Mouse (Mus musculus): ENCODE results near the gene Azgp1.
"Not testable (repeated sequence)": the region's sequence is repeated elsewhere in the genome, so short reads cannot be mapped to it uniquely, and the experiment has no call there.

Azgp1 gene

GRCm38 (mm10) chr5:137981300-137981699 is at the start of gene Azgp1:
Gene Azgp1, plus strand, starts transcription at chr5:137981520.
- DNase-seq: no peak

- not testable (repeated sequence) for DNase-seq
Observed at GRCm38 (mm10) chr5:137933934-137934333, 47.4 kb upstream of the Azgp1 start.

DNA sequence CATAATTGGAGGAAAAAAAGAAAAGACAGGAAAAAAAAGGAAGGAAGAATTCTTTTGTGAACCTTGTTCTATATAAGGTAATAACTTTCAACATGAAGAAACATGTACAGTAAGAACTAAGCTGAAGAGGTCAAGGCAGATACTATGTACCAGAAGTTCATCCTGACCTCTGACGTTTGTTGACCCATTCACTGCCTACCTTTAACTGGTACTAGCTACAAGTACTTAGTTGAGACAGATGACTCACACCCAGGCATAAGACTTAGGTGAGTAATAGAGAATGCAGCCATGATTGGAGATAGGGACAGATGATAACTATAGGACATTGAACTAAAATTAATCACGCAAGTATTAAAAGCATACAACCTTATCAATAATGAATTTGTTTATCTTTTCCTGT is 44.8 kb upstream of the Azgp1 start:
- no peak for DNase-seq

DNA sequence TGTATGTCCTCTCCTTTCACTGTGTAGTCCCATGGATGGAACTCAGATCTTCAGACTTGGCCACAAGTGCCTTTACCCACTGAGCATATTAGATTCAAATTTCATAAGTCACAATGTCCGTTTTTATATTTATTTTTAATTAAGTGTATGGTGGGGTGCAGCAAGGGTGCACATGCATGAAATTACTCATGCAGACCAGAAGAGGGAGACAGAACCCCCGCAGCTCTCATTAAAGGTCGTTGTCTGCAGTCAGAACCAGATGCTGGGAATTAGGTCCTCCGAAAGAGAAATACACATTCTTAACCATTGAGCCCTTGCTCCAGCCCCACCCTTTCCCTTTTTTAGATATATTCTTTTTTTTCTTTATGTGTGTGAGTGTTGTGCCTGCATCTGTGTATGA is 44.1 kb upstream of the Azgp1 start:
- no peak for DNase-seq

- no peak for DNase-seq
Observed at GRCm38 (mm10) chr5:137940948-137941347, 40.4 kb upstream of the Azgp1 start.

- no peak for DNase-seq
Observed at GRCm38 (mm10) chr5:137943133-137943532, 38.2 kb upstream of the Azgp1 start.

GRCm38 (mm10) chr5:137947303-137947702 is 34.0 kb upstream of the Azgp1 start:
- no peak for DNase-seq

DNA sequence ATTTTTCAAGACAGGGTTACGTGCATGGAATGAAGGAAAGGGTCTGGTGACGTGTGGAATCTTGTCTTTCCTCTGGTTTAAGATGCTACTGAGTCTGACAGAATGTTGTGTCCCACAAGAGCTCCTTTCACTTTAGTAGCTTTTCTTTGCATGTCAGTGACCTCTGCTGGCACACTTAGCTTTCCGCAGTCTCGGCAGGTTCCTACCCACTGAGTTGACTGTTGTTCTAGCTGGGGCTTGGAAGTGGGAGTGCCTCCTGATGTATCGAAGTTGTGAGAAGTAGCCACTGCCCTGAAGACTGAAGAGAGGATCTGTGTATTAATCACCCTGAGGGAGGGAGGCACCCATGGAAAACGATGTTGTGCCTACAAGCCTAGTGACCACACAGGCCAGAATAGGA is 30.1 kb upstream of the Azgp1 start:
- DNase-seq: peak; percentile 12 to 27

GRCm38 (mm10) chr5:137956404-137956803 is 24.9 kb upstream of the Azgp1 start:
- no peak for DNase-seq

- peak; percentile 5 to 9 for DNase-seq
Observed at GRCm38 (mm10) chr5:137962945-137963344, 18.4 kb upstream of the Azgp1 start, which contains the start of gene Gjc3. Gene Gjc3, minus strand, starts transcription at chr5:137963098.

- peak; percentile 3 to 11 for DNase-seq
Observed at GRCm38 (mm10) chr5:137966492-137966891, 14.8 kb upstream of the Azgp1 start.

GRCm38 (mm10) chr5:137973161-137973560 is 8.2 kb upstream of the Azgp1 start:
- no peak for DNase-seq

GRCm38 (mm10) chr5:137973738-137974137 is 7.6 kb upstream of the Azgp1 start:
- peak; percentile 5 to 13 for DNase-seq

GRCm38 (mm10) chr5:137974724-137975123 is 6.6 kb upstream of the Azgp1 start:
- no peak for DNase-seq

GRCm38 (mm10) chr5:137975434-137975833 is 5.9 kb upstream of the Azgp1 start:
- no peak for DNase-seq

DNA sequence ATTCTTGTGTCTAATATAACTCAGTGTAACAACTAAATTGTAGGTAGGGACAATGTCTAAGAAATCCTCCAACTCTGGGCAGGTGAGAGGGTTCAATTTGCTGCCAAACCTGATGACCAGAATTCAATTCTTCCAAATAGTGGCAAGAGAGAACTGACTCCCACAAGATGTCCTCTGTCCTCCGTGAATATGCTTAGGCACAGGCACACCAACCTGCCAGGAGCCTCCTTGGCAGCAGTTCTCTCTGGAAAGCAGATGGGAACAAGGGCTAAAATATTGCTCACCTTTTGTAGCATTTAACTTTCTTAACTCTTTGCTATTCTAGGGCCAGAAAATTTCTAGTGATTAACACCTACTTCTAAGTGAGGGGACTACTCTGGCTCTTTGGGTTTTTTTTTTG is 4.0 kb upstream of the Azgp1 start:
- no peak for DNase-seq

- no peak for DNase-seq
Observed at GRCm38 (mm10) chr5:137979081-137979480, 2.2 kb upstream of the Azgp1 start.

DNA sequence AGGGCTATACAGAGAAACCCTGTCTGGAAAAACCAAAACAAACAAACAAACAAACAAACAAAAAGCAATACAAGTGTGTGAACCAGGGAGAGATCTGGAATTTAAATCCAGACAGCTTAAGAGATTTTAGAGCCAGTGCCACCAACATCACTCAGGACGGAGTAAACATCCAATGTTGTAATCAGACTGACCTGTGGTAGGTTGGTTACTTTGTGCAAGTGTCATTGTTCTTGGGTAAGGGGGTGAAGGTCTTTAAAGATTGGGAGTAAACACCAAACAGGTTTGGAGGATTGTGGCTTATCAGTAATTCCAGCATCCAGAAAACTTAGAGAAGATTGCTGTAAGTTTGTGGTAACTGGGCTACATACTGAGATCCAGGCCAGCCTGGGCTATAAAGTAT is 5.0 kb downstream of the Azgp1 start:
- no peak for DNase-seq

- no peak for DNase-seq
Observed at GRCm38 (mm10) chr5:138009437-138009836, 28.1 kb downstream of the Azgp1 start.

GRCm38 (mm10) chr5:138012382-138012781 is 31.1 kb downstream of the Azgp1 start:
- DNase-seq: no peak

DNA sequence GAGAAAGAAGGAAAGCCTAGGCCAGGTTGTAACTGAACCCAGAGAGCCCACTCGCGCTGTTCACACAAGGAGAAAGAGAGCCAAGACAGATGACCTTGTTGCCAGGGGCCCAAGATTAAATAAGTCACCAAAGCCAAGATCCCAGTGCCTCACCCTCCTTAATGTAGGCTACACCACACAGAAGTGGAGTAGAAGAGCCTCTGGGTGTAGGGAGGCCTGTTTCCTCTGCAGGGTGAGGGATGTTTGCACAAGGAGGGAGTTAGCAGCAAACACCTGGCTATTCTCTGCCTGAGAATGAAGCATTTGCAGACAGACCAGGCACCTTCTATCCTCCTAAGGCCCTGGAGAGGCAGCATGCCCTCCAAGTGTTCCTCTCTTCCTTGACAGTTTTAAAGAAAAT is 35.2 kb downstream of the Azgp1 start:
- no peak for DNase-seq

DNA sequence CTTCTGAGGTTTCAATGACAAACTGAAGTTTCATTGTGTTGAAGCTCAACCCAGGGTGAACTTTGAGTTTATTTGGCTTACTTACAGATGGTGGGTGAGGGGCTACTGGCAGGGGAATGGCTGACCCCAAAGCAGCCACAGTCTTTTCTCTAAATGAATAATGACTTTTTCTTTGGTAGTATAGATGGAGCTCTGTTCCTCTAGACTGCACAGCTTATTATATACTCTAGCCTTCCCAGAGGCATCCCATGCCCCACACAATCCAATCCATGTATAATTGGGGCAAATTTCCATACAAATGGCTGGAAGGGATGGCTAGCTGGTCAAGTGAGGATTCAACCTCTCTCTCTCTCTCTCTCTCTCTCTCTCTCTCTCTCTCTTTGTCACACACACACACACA is 35.7 kb downstream of the Azgp1 start:
- DNase-seq: no peak

DNA sequence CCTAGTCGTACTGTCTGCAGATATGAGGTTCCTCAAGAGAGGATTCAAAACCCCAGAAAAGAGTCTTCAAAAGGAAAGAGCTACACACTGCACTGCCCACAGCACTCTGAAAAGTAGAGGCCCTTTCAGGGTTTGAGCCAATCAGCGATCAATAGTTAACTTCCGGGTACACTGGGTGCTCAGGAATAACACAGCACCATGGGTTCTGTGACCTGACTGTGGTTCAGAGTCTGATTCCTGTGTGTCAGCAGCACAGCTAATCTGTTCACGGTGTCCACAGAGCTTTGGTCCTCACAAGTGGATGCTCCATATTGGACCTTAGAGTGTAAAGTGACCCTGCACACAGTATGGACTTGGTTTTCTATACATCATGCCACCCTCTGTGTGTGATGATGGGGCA is 38.3 kb downstream of the Azgp1 start:
- not testable (repeated sequence) for DNase-seq

- not testable (repeated sequence) for DNase-seq
Observed at GRCm38 (mm10) chr5:138020961-138021479, 39.7 kb downstream of the Azgp1 start, which contains the start of the genes Smok3a and Smok3b. Gene Smok3a, plus strand, starts transcription at chr5:138021261. Gene Smok3b, plus strand, starts transcription at chr5:138021429.
